Mouse (Mus musculus): ENCODE data around the gene Plin1.

The Plin1 gene

GRCm38 (mm10) chr7:79734563-79734962, 1.9 kb upstream of the Plin1 start:
- peak; percentile 92 for DNase-seq

- no peak for DNase-seq
Measured at GRCm38 (mm10) chr7:79731438-79731837, 1.3 kb downstream of the Plin1 start.

- DNase-seq: no peak
Measured at GRCm38 (mm10) chr7:79729743-79730370, 2.8 kb downstream of the Plin1 start.

GRCm38 (mm10) chr7:79729169-79729568, 3.5 kb downstream of the Plin1 start:
- DNase-seq: peak; percentile 71

- peak; percentile 76 for DNase-seq
Measured at GRCm38 (mm10) chr7:79728219-79728618, 4.5 kb downstream of the Plin1 start.

GRCm38 (mm10) chr7:79727091-79727490, 5.6 kb downstream of the Plin1 start:
- peak; percentile 73 for DNase-seq

GRCm38 (mm10) chr7:79721386-79721977, 11.2 kb downstream of the Plin1 start:
- peak; percentile 70 for DNase-seq

GRCm38 (mm10) chr7:79715187-79715981, 17.3 kb downstream of the Plin1 start, which contains the start of gene Kif7:
Kif7 (minus strand) TSS chr7:79715720.
- DNase-seq: peak; percentile 92

- no peak for DNase-seq
Measured at GRCm38 (mm10) chr7:79710831-79711230, 21.9 kb downstream of the Plin1 start.

GRCm38 (mm10) chr7:79710130-79710607, 22.5 kb downstream of the Plin1 start:
- peak; percentile 43 for DNase-seq

- DNase-seq: no peak
Measured at GRCm38 (mm10) chr7:79705210-79705609, 27.5 kb downstream of the Plin1 start.

- no peak for DNase-seq
Measured at GRCm38 (mm10) chr7:79702755-79703154, 29.9 kb downstream of the Plin1 start.

- no peak for DNase-seq
Measured at GRCm38 (mm10) chr7:79696495-79696894, 36.2 kb downstream of the Plin1 start.

GRCm38 (mm10) chr7:79680231-79680630, 52.5 kb downstream of the Plin1 start:
- DNase-seq: no peak

GRCm38 (mm10) chr7:79679186-79679585, 53.5 kb downstream of the Plin1 start:
- no peak for DNase-seq

GRCm38 (mm10) chr7:79670900-79671604, 61.7 kb downstream of the Plin1 start:
- no peak for DNase-seq
